Mouse (Mus musculus): ENCODE results near the gene Snrnp70. TPM values are rescaled to one million over a fixed set of nuclear protein-coding genes. Genes with fewer than 3 reads are reported as not detected.
"Not testable (repeated sequence)": the region's sequence is repeated elsewhere in the genome, so short reads cannot be mapped to it uniquely, and the experiment has no call there.

The Snrnp70 gene
- polyA plus RNA-seq, 1 experiment from 2014 or later, result 211 TPM

- no peak overlapping the region for H3K4me2 ChIP-seq (replicated peaks; ENCODE audit: low read depth, low read length)
- 72% methylated on average over 10 of the region's 10 CpGs for WGBS
- no peaks in the 10 kb centered on the region for H3K36me3 ChIP-seq (ENCODE audit: insufficient read depth, low read length)
- peaks cover 11% of the 10 kb centered on the region for H3K4me1 ChIP-seq (ENCODE audit: insufficient read depth, low read length)
- no peak overlapping the region for H3K27ac ChIP-seq (ENCODE audit: low read length)
- no peak for ATAC-seq (ENCODE audit: low FRiP score, low TSS enrichment)
- H3K27me3 ChIP-seq (ENCODE audit: insufficient read depth, low read length), result peaks cover 15% of the 10 kb centered on the region
- no peak overlapping the region for H3K4me3 ChIP-seq (ENCODE audit: low read length)
- H3K9me3 ChIP-seq (ENCODE audit: low read length), result no peaks in the 10 kb centered on the region
- H3K9ac ChIP-seq (replicated peaks; ENCODE audit: low read length), result no peak overlapping the region
Measured at GRCm38 (mm10) chr7:45401521-45402085, 6.1 kb upstream of the Snrnp70 start.

DNA sequence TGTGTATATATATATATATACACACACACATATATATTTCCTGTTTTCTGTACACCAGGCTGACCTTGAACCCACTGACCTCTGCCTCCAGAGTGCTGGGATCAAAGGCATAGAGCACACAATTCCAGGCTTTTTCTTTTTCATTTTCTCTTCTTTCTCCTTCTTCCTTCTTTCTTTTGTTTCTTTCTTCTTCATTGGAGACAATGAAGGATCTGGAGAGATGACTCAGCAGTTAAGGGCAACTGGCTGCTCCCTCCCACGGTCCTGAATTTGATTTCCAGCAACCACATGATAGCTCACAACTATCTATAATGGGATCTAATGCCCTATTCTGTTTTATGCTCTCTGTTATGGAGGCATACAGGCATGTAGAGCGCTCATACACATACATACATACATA is 1.2 kb upstream of the Snrnp70 start:
- Histone ChIP-seq H3K9ac (replicated peaks; ENCODE audit: low read length) (0 out of 2 replicates have a peak overlapping the region, but pooled peaks have one; percentile 16), H3K4me1 (ENCODE audit: insufficient read depth, low read length) (peaks cover 18% of the 10 kb centered on the region), H3K4me3 (ENCODE audit: low read length) (no peak overlapping the region), H3K4me2 (replicated peaks; ENCODE audit: low read depth, low read length) (no peak overlapping the region), H3K9me3 (ENCODE audit: low read length) (no peaks in the 10 kb centered on the region), H3K36me3 (ENCODE audit: insufficient read depth, low read length) (peaks cover 10% of the 10 kb centered on the region), H3K27me3 (ENCODE audit: insufficient read depth, low read length) (no peaks in the 10 kb centered on the region), H3K27ac (ENCODE audit: low read length) (no peak overlapping the region)
- ATAC-seq (ENCODE audit: low FRiP score, low TSS enrichment), result no peak
- 77% methylated on average over 2 of the region's 2 CpGs for WGBS

DNA sequence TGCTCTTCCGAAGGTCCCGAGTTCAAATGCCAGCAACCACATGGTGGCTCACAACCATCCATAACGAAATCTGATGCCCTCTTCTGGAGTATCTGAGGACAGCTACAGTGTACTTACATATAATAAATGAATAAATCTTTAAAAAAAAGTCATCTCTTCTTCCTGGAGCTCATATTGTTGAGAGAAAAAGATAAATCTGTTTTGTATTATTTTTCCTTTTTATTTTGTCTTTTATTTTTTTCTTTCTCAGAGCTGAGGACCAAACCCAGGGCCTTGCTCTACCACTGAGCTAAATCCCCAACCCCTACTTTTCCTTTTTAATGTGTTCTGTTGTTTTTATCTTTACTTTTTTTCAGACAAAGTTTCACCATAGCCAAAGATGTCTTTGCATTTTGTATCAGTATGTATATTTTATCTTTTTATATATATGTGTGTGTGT is 814 bp upstream of the Snrnp70 start:
- peak; percentile 18; the same call in 1 of the 2 replicates for ATAC-seq (ENCODE audit: low FRiP score, low TSS enrichment)
- WGBS, result 4% methylated on average over 3 of the region's 3 CpGs
- H3K4me2 ChIP-seq (replicated peaks; ENCODE audit: low read depth, low read length), result peak overlapping the region; percentile 70
- H3K9me3 ChIP-seq (ENCODE audit: low read length); H3K27me3 ChIP-seq (ENCODE audit: insufficient read depth, low read length): not testable (repeated sequence)
- H3K36me3 ChIP-seq (ENCODE audit: insufficient read depth, low read length), result peaks cover 13% of the 10 kb centered on the region
- H3K27ac ChIP-seq (ENCODE audit: low read length), result peak overlapping the region; percentile 77; the same call in 1 of the 2 replicates
- peak overlapping the region; percentile 65 for H3K9ac ChIP-seq (replicated peaks; ENCODE audit: low read length)
- peaks cover 18% of the 10 kb centered on the region for H3K4me1 ChIP-seq (ENCODE audit: insufficient read depth, low read length)
- H3K4me3 ChIP-seq (ENCODE audit: low read length), result peak overlapping the region; percentile 88

- Histone ChIP-seq H3K4me2 (replicated peaks; ENCODE audit: low read depth, low read length) (peak overlapping the region; percentile 99), H3K4me3 (ENCODE audit: low read length) (peak overlapping the region; percentile 88), H3K9ac (replicated peaks; ENCODE audit: low read length) (peak overlapping the region; percentile 97), H3K9me3 (ENCODE audit: low read length) (no peaks in the 10 kb centered on the region), H3K27ac (ENCODE audit: low read length) (peak overlapping the region; percentile 98), H3K4me1 (ENCODE audit: insufficient read depth, low read length) (peaks cover 18% of the 10 kb centered on the region), H3K36me3 (ENCODE audit: insufficient read depth, low read length) (peaks cover 23% of the 10 kb centered on the region), H3K27me3 (ENCODE audit: insufficient read depth, low read length) (no peaks in the 10 kb centered on the region)
- ATAC-seq (ENCODE audit: low FRiP score, low TSS enrichment), result peak; percentile 81
- 0% methylated on average over 18 of the region's 20 CpGs for whole genome bisulfite sequencing
Measured at GRCm38 (mm10) chr7:45395129-45395541, 407 bp downstream of the Snrnp70 start.

DNA sequence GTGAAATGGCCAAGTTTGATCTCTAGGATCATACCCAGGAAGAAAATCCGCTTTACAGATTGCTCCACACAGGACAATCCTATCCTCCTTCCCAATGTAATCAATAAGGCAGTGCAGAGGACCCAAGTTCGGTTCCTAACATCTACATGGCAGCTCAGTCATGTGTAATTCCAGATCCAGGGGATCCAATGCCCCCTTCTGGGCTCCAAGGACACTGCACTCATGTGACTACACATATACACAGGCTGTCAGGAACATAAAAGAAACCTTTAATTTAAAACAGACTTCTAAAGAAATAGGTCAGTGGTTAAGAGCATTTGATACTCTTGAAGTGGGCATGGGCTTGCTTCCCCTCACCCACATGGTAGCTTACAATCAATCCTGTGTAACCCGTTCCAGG is 9.5 kb downstream of the Snrnp70 start:
- Histone ChIP-seq H3K4me1 (ENCODE audit: insufficient read depth, low read length) (no peaks in the 10 kb centered on the region), H3K36me3 (ENCODE audit: insufficient read depth, low read length) (peaks cover 95% of the 10 kb centered on the region), H3K27ac (ENCODE audit: low read length) (no peak overlapping the region), H3K4me3 (ENCODE audit: low read length) (no peak overlapping the region), H3K9ac (replicated peaks; ENCODE audit: low read length) (no peak overlapping the region), H3K4me2 (replicated peaks; ENCODE audit: low read depth, low read length) (no peak overlapping the region), H3K27me3 (ENCODE audit: insufficient read depth, low read length) (no peaks in the 10 kb centered on the region), H3K9me3 (ENCODE audit: low read length) (no peaks in the 10 kb centered on the region)
- WGBS, result 82% methylated on average over 3 of the region's 3 CpGs
- no peak for ATAC-seq (ENCODE audit: low FRiP score, low TSS enrichment)

DNA sequence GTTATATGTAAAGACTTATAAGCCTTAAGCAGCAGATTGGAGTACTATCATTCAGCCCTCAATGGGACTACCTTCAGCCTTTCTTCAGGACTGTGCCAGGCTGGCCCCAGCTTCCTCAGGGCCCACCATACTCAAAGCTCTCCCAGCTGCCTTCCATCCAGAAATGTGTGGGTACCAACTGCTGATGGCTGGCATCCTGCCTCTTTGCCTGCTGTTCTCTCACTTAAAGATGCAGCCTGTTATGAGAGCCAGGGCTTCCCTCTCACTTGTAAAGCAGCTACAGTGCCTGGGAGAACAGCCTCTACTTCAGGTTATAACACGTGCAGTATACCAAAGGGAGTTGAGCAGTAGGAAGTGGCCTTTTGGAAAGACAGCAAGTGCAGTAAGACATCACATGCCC is 19.5 kb downstream of the Snrnp70 start:
- WGBS, result 90% methylated on average over 1 of the region's 1 CpGs
- H3K27ac ChIP-seq (ENCODE audit: low read length), result no peak overlapping the region
- no peaks in the 10 kb centered on the region for H3K9me3 ChIP-seq (ENCODE audit: low read length)
- no peak for ATAC-seq (ENCODE audit: low FRiP score, low TSS enrichment)
- no peak overlapping the region for H3K4me2 ChIP-seq (replicated peaks; ENCODE audit: low read depth, low read length)
- no peak overlapping the region for H3K4me3 ChIP-seq (ENCODE audit: low read length)
- no peaks in the 10 kb centered on the region for H3K27me3 ChIP-seq (ENCODE audit: insufficient read depth, low read length)
- H3K36me3 ChIP-seq (ENCODE audit: insufficient read depth, low read length), result peaks cover 67% of the 10 kb centered on the region
- no peak overlapping the region for H3K9ac ChIP-seq (replicated peaks; ENCODE audit: low read length)
- 0 out of 2 replicates have a peak, but pooled peaks cover under 1% of the 10 kb centered on the region for H3K4me1 ChIP-seq (ENCODE audit: insufficient read depth, low read length)

DNA sequence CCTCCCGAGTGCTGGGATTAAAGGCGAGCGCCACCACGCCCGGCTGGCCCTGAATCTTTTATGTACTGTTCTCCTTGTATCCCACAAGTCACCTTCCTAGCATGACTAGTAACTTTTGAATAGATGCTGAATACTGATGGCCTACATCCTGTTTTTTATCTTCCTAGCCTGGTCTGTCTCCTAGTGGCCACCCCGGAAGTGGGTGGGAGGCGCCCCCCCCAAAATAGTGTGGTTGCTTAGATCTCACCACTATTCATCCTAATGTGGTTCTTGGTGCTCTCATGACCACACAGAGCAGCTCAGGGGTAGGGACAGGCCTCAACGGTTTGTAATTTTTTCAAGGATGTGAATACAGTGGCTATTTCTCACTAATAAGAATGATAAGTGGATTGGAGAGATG is 20.9 kb downstream of the Snrnp70 start:
- Histone ChIP-seq H3K27ac (ENCODE audit: low read length) (no peak overlapping the region), H3K4me1 (ENCODE audit: insufficient read depth, low read length) (peaks cover 11% of the 10 kb centered on the region; the same call in 1 of the 2 replicates), H3K9me3 (ENCODE audit: low read length) (no peaks in the 10 kb centered on the region), H3K36me3 (ENCODE audit: insufficient read depth, low read length) (peaks cover 54% of the 10 kb centered on the region), H3K4me2 (replicated peaks; ENCODE audit: low read depth, low read length) (no peak overlapping the region), H3K9ac (replicated peaks; ENCODE audit: low read length) (no peak overlapping the region), H3K27me3 (ENCODE audit: insufficient read depth, low read length) (peaks cover 3% of the 10 kb centered on the region), H3K4me3 (ENCODE audit: low read length) (no peak overlapping the region)
- ATAC-seq (ENCODE audit: low FRiP score, low TSS enrichment), result no peak
- WGBS, result 91% methylated on average over 8 of the region's 8 CpGs

DNA sequence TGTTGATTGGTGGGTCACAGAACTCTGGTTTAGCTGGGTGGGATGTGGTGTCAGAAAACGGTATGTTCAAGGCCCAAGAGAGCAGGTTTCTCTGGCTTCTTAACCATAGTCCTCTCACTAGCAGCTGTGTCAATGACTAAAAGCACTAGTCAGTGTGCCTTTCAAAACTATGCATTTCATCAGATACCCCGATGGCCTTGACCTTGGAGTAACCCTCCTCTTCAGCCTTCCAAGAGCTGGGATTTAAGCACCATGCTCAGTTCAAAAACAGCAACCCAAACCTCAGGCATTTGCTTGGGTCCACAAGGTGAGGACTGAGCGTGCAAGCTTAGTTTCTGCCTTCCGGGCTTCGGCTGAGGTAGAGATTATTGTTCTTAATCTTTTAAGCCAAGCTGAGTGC is 23.2 kb downstream of the Snrnp70 start:
- Histone ChIP-seq H3K27ac (ENCODE audit: low read length) (no peak overlapping the region), H3K9ac (replicated peaks; ENCODE audit: low read length) (no peak overlapping the region), H3K4me2 (replicated peaks; ENCODE audit: low read depth, low read length) (no peak overlapping the region), H3K4me3 (ENCODE audit: low read length) (no peak overlapping the region), H3K9me3 (ENCODE audit: low read length) (no peaks in the 10 kb centered on the region), H3K27me3 (ENCODE audit: insufficient read depth, low read length) (peaks cover 16% of the 10 kb centered on the region), H3K36me3 (ENCODE audit: insufficient read depth, low read length) (peaks cover 31% of the 10 kb centered on the region), H3K4me1 (ENCODE audit: insufficient read depth, low read length) (peaks cover 20% of the 10 kb centered on the region)
- 83% methylated on average over 5 of the region's 5 CpGs for WGBS
- ATAC-seq (ENCODE audit: low FRiP score, low TSS enrichment), result no peak

DNA sequence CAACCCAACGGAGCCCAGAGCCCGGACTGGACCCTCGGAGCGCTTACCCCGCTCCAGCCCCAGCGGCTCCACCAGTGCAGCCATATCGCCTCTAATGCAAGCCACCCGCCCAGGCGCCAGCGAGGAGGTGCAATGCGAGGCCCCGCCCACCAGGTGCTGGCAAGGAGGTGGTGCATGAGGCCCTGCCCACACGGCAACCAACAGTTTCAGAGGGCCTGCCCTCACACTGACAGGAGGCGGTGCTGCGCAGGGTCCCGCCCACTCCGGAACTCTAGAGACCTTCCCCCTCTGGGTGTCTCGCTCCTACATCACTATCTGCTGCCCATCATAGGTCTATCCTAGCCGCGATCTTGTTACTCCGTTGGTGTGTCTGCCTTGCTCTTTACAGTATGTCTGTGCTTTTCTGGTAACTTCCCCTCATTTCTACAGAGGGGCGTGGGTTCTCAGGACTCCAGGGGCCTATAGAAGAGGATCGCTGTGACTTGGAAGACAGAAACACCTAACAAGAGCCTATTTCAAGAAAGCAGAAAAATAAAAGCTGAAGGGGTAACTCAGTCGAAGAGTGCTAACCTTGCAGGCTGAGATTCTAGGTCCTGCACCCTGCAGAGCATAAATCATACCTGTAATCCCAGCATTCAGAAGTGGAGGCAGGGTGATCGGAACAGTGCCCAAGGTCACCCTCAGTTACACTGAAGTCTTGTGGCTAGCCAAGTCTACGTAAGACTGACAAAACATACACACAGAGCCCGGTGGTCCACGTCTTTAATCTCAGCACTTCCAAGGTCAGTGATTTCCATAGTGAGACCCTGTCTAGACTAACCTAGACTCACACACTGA is 24.8 kb downstream of the Snrnp70 start, which contains the start of gene Lin7b:
Gene Lin7b, minus strand, starts transcription at position 109 of the 837 bp plus-strand sequence.
- peak within 1 kb of the TSS; percentile 96 for H3K4me2 ChIP-seq (replicated peaks; ENCODE audit: low read depth, low read length)
- H3K4me1 ChIP-seq (ENCODE audit: insufficient read depth, low read length), result peaks cover 28% of the 10 kb centered on the region
- H3K27me3 ChIP-seq (ENCODE audit: insufficient read depth, low read length), result peaks cover 24% of the 10 kb centered on the region
- H3K9ac ChIP-seq (replicated peaks; ENCODE audit: low read length), result peak within 1 kb of the TSS; percentile 22
- peak within 1 kb of the TSS; percentile 59 for H3K4me3 ChIP-seq (ENCODE audit: low read length)
- H3K9me3 ChIP-seq (ENCODE audit: low read length), result no peaks in the 10 kb centered on the region
- no peak within 1 kb of the TSS for H3K27ac ChIP-seq (ENCODE audit: low read length)
- WGBS, result 7% methylated on average over 27 of the region's 28 CpGs
- H3K36me3 ChIP-seq (ENCODE audit: insufficient read depth, low read length), result peaks cover 15% of the 10 kb centered on the region
- peak; percentile 79 for ATAC-seq (ENCODE audit: low FRiP score, low TSS enrichment)
